Mouse (Mus musculus): ENCODE measurements around the gene Rab1a. TPM values are rescaled to one million over a fixed set of nuclear protein-coding genes. Genes with fewer than 3 reads are reported as not detected.
A peak's percentile ranks its signal among the peaks of the same experiment; 100 is the strongest.

Gene Rab1a
- polyA plus RNA-seq, 1 experiment from 2014 or later: 233 TPM

DNA sequence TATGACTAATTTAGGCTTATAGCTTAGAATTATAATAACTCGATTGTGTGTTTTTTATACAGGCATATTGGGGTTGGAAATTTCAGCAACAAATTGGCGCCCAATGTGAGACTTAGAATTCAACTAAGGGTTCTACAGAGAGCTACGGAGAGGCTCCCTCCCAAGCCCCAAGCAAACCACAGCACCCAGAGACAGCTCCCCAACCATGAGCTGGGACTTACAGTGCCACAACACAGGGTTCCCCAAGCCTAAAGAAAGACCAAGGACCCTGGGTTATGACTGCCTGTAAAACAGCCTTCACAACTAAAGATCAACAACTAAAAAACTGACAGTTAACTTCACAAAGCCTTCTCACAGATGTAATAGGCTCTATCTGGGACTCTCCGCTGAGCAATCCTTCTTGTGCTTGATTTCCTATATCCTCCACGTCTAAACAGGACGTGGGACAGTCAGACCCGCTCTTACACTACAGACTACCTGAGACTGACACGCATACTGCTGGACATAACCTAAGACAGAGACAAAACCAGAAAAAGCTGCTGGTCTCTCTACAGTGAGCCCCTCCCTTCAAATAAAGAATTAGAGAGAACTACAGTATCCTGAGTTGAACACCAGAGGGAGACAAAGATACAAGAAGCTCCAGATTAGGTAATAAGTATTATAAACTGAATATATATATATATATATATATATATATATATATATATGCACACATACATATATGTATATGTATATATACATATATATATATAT lies 61.6 kb downstream of the Rab1a start:
- DNase-seq (ENCODE audit: low spot score): peak; percentile 31
- Histone ChIP-seq H3K36me3 (no peaks in the 10 kb centered on the region), H3K27ac (no peak overlapping the region), H3K9me3 (no peaks in the 10 kb centered on the region), H3K4me3 (no peak overlapping the region), H3K27me3 (ENCODE audit: insufficient read depth, poor library complexity, severe bottlenecking) (no peaks in the 10 kb centered on the region), H3K4me1 (no peaks in the 10 kb centered on the region)
- WGBS: 51% methylated on average over 8 of the region's 8 CpGs

DNA sequence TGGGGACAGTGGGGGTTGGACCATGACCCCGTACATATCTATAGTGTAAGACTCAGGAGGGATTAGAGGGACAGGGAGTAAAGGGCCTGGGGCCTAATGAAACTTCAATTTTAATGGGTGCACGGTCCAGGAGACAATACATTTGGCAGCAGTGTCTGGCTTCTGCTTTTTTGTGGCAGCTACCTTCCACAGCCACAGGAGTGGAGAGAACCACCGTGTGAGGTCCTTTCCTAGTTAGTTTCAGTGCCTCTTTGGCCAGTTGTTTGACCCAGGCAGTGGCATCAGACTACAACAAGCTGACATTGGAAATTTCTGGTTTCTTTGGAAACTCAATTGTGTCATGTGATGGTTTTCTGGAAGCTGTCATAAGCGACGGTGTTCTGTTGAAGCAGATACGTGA lies 68.7 kb downstream of the Rab1a start:
- Histone ChIP-seq H3K27me3 (ENCODE audit: insufficient read depth, poor library complexity, severe bottlenecking) (no peaks in the 10 kb centered on the region), H3K27ac (no peak overlapping the region), H3K9me3 (no peaks in the 10 kb centered on the region), H3K36me3 (no peaks in the 10 kb centered on the region), H3K4me1 (no peaks in the 10 kb centered on the region), H3K4me3 (no peak overlapping the region)
- DNase-seq (ENCODE audit: low spot score): no peak
- 79% methylated on average over 6 of the region's 6 CpGs for WGBS

DNA sequence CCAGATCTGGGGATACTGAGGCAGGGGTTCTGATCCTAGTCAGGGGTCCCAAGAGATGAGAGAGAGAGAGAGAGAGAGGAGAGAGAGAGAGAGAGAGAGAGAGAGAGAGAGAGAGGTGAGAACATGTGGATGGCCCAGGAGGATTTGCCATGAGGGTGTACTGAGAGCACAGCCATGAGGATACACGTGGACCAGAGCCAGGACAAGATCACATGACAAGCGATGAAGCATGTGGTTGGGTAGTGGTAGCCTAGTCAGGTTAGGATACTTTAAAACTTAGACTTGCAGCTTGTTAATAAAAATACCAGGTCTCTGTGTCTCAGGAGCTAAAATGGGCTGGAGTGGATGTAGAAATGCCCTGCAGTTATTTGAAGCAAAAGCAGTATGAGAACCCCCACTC lies 74.7 kb downstream of the Rab1a start:
- Histone ChIP-seq H3K9me3 (no peaks in the 10 kb centered on the region), H3K27ac (no peak overlapping the region), H3K36me3 (no peaks in the 10 kb centered on the region), H3K27me3 (ENCODE audit: insufficient read depth, poor library complexity, severe bottlenecking) (no peaks in the 10 kb centered on the region), H3K4me3 (no peak overlapping the region), H3K4me1 (peaks cover 5% of the 10 kb centered on the region; the same call in 1 of the 2 replicates)
- DNase-seq (ENCODE audit: low spot score): peak; percentile 10
- 71% methylated on average over 2 of the region's 2 CpGs for WGBS

Other genes starting within 250 kb of the Rab1a start
- gene Actr2, start 88.5 kb upstream of the Rab1a start, polyA plus RNA-seq (2016; fragmentation: Nextera tagmentation; extraction: Ambion mirVana): 97.5 and 105 TPM in 2 replicates
- 39.0 and 40.8 TPM in 2 replicates for gene Cep68, start 48.0 kb downstream of the Rab1a start, polyA plus RNA-seq (2016; fragmentation: Nextera tagmentation; extraction: Ambion mirVana)
- 6.7 and 10.8 TPM in 2 replicates for gene Slc1a4, start 131.3 kb downstream of the Rab1a start, polyA plus RNA-seq (2016; fragmentation: Nextera tagmentation; extraction: Ambion mirVana)